Mouse (Mus musculus): ENCODE measurements around the gene Aldh3b3. TPM values are rescaled to one million over a fixed set of nuclear protein-coding genes. Genes with fewer than 3 reads are reported as not detected.
A peak's percentile ranks its signal among the peaks of the same experiment; 100 is the strongest.

Gene Aldh3b3
- polyA plus RNA-seq, 1 experiment from 2014 or later, result not detected

DNA sequence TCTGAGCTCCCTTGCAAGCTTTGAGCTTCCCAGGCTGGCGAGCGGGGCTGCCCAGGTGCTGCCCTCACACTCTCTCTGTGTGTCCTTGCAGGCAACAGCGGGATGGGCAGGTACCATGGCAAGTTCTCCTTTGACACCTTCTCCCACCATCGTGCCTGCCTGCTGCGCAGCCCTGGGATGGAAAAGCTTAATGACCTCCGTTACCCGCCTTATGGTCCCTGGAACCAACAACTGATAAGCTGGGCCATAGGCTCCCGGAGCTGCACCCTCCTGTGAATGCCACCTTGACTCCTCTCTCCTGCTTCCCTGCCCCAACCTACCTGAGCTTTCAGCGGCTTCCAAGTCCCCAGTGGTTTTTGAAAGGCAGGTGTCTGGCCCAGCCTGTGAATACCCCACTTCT is 22.5 kb downstream of the Aldh3b3 start:
- H3K4me3 ChIP-seq (ENCODE audit: low read length), result no peak overlapping the region
- no peaks in the 10 kb centered on the region for H3K36me3 ChIP-seq (ENCODE audit: control insufficient read depth, insufficient read depth)
- no peaks in the 10 kb centered on the region for H3K9me3 ChIP-seq (replicated peaks; ENCODE audit: control insufficient read depth, low read length)
- no peaks in the 10 kb centered on the region for H3K27me3 ChIP-seq (ENCODE audit: control insufficient read depth, insufficient read depth, low read length)
- no peak overlapping the region for H3K4me2 ChIP-seq (ENCODE audit: low read depth, low read length)
- H3K27ac ChIP-seq (ENCODE audit: low read length), result no peak overlapping the region
- no peak overlapping the region for H3K9ac ChIP-seq (ENCODE audit: low read length)
- ATAC-seq (replicated peaks; ENCODE audit: extremely low read depth, insufficient read depth, low FRiP score), result no peak
- WGBS, result 71% methylated on average over 9 of the region's 9 CpGs
- H3K4me1 ChIP-seq (ENCODE audit: control insufficient read depth, insufficient read depth, low read length), result peaks cover 11% of the 10 kb centered on the region

DNA sequence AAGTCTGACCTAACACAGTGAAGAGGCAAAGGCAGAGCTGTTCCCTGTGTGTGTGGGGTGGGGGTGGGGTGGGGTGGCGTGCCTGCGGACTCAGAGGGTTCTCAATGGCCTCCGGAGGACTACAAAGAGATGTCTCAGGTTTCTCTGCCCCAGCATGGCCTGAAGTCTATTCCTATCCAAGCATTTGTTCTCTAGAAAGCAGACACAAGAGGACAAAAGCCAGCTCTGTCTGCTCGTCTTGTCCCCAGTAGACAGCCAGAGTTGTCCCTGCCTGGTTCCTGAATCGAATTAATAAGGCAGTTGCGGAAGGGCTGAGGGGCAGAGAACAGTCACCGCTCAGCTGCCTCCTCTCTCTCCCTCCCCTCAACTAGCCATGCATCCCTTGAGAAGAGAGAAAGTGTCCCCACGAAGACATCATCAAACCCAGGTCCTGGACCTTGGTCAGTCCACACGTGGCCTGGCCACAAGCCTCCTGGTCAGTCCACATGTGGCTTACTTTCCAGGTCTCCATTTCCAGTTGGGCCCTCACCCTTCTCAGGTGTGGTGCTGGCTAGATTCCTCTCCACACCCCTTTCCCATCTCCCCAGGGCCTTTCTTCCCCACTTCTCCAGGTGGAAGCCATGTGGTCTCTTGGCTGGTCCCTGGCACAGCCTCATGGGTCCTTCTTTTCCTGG is 25.2 kb downstream of the Aldh3b3 start:
- Histone ChIP-seq H3K27me3 (ENCODE audit: control insufficient read depth, insufficient read depth, low read length) (no peaks in the 10 kb centered on the region), H3K9me3 (replicated peaks; ENCODE audit: control insufficient read depth, low read length) (no peaks in the 10 kb centered on the region), H3K4me2 (ENCODE audit: low read depth, low read length) (no peak overlapping the region), H3K36me3 (ENCODE audit: control insufficient read depth, insufficient read depth) (0 out of 2 replicates have a peak, but pooled peaks cover 1% of the 10 kb centered on the region), H3K27ac (ENCODE audit: low read length) (no peak overlapping the region), H3K4me3 (ENCODE audit: low read length) (no peak overlapping the region), H3K4me1 (ENCODE audit: control insufficient read depth, insufficient read depth, low read length) (peaks cover 22% of the 10 kb centered on the region), H3K9ac (ENCODE audit: low read length) (no peak overlapping the region)
- ATAC-seq (replicated peaks; ENCODE audit: extremely low read depth, insufficient read depth, low FRiP score), result no peak
- 56% methylated on average over 9 of the region's 9 CpGs for WGBS

DNA sequence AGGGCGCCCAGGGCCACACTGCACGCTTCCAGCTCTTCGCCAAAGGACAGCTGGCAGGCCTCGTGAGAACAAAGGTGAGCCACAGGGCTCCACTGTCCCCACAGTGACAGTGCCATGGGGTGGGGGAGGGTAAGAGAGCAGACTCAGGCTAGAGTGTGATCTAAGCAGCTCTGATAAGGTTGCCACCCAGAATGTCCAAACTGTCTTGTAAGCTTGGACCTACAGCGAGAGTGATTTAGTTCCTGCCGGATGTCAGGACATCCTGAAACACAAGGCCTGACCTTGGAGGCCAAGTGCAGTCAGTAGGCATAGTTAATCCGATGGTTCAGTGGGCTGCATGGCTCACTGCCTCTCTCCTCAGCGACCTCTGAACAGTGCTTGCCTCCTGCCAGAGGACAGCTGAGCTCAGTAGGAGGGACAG is 26.8 kb downstream of the Aldh3b3 start:
- Histone ChIP-seq H3K27ac (ENCODE audit: low read length) (peak overlapping the region; percentile 82), H3K9ac (ENCODE audit: low read length) (no peak overlapping the region), H3K27me3 (ENCODE audit: control insufficient read depth, insufficient read depth, low read length) (no peaks in the 10 kb centered on the region), H3K4me3 (ENCODE audit: low read length) (no peak overlapping the region), H3K36me3 (ENCODE audit: control insufficient read depth, insufficient read depth) (0 out of 2 replicates have a peak, but pooled peaks cover 4% of the 10 kb centered on the region), H3K4me2 (ENCODE audit: low read depth, low read length) (no peak overlapping the region), H3K9me3 (replicated peaks; ENCODE audit: control insufficient read depth, low read length) (no peaks in the 10 kb centered on the region), H3K4me1 (ENCODE audit: control insufficient read depth, insufficient read depth, low read length) (peaks cover 22% of the 10 kb centered on the region)
- WGBS, result 27% methylated on average over 8 of the region's 8 CpGs
- no peak for ATAC-seq (replicated peaks; ENCODE audit: extremely low read depth, insufficient read depth, low FRiP score)

DNA sequence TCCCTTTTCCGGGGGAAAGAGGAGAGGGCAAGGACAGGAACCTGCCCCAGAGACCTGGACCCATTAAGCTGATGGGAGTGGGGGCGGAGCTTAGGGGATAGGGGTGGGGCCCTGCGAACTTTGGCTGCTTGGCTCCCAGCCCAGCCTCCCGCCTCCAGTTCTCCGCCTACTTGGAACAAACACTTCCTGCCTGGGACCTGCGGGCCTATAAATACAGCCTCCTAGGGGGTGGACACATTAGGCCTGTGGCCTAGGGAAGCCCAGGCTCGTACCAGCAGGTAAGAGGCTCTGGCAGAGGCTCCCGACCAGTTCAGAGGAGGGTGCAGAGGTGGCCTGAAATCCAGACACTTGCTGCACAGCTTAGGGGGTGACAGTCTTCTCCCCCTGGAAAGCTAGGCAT is 27.9 kb downstream of the Aldh3b3 start, which contains the start of gene Acy3:
Gene Acy3 (plus strand): TSS at position 237 of the 400 bp plus-strand sequence.
- peak; percentile 74 for ATAC-seq (replicated peaks; ENCODE audit: extremely low read depth, insufficient read depth, low FRiP score)

DNA sequence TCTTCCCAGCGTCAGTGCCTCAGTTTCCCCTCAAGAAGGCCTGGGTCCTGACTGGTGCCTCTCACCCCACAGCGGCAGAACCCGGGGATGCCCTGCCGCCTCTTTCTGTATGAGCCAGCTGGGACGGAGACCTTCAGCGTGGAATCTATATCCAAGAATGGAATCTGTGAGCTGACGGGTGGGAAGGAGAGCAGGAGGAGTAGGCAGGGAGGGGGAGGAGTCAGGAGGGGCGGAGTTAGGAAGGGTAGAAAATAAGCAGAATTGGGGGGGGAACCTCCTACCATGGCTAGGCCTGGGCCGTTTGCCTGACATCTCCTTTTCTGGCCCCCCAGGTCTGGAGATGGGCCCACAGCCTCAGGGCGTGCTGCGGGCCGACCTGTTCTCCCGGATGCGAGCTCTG is 29.6 kb downstream of the Aldh3b3 start:
- Histone ChIP-seq H3K9me3 (replicated peaks; ENCODE audit: control insufficient read depth, low read length) (no peaks in the 10 kb centered on the region), H3K36me3 (ENCODE audit: control insufficient read depth, insufficient read depth) (0 out of 2 replicates have a peak, but pooled peaks cover 4% of the 10 kb centered on the region), H3K9ac (ENCODE audit: low read length) (no peak overlapping the region), H3K4me2 (ENCODE audit: low read depth, low read length) (no peak overlapping the region), H3K4me1 (ENCODE audit: control insufficient read depth, insufficient read depth, low read length) (peaks cover 22% of the 10 kb centered on the region), H3K4me3 (ENCODE audit: low read length) (no peak overlapping the region), H3K27me3 (ENCODE audit: control insufficient read depth, insufficient read depth, low read length) (peaks cover 5% of the 10 kb centered on the region; the same call in 1 of the 2 replicates), H3K27ac (ENCODE audit: low read length) (no peak overlapping the region)
- no peak for ATAC-seq (replicated peaks; ENCODE audit: extremely low read depth, insufficient read depth, low FRiP score)
- 84% methylated on average over 14 of the region's 14 CpGs for WGBS

More for the DNA sequence above, 27.9 kb downstream of the Aldh3b3 start, which contains the start of gene Acy3:
- H3K9me3 ChIP-seq (replicated peaks; ENCODE audit: control insufficient read depth, low read length), result no peaks in the 10 kb centered on the region
- H3K9ac ChIP-seq (ENCODE audit: low read length), result peak within 1 kb of the TSS; percentile 62
- 0 out of 2 replicates have a peak, but pooled peaks cover 4% of the 10 kb centered on the region for H3K36me3 ChIP-seq (ENCODE audit: control insufficient read depth, insufficient read depth)
- H3K4me2 ChIP-seq (ENCODE audit: low read depth, low read length), result peak within 1 kb of the TSS; percentile 41
- 9% methylated on average over 8 of the region's 8 CpGs for WGBS
- no peaks in the 10 kb centered on the region for H3K27me3 ChIP-seq (ENCODE audit: control insufficient read depth, insufficient read depth, low read length)
- H3K4me1 ChIP-seq (ENCODE audit: control insufficient read depth, insufficient read depth, low read length), result peaks cover 22% of the 10 kb centered on the region
- H3K4me3 ChIP-seq (ENCODE audit: low read length), result no peak within 1 kb of the TSS
- peak within 1 kb of the TSS; percentile 82 for H3K27ac ChIP-seq (ENCODE audit: low read length)

DNA sequence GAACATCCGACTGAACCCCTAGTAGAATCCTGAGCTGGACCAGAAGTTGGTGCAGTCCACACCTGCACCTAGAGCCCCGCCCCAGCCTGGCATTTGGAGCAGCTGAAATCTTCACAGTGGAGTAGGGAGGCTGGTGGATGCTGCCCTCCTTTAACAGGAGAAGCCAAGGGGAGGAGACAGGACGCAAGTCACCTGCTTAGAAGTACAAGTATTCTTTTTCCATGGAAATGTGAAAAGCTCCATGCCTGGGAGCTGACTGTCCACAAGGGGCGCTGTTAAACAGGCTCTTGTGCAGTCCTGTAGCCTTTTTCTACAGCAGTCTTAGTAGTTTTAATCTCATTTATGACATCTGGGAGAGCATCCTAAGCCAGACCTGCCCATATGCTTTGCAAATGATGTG is 30.3 kb downstream of the Aldh3b3 start:
- Histone ChIP-seq H3K9ac (ENCODE audit: low read length) (no peak overlapping the region), H3K4me3 (ENCODE audit: low read length) (no peak overlapping the region), H3K4me1 (ENCODE audit: control insufficient read depth, insufficient read depth, low read length) (peaks cover 22% of the 10 kb centered on the region), H3K36me3 (ENCODE audit: control insufficient read depth, insufficient read depth) (0 out of 2 replicates have a peak, but pooled peaks cover 4% of the 10 kb centered on the region), H3K27ac (ENCODE audit: low read length) (no peak overlapping the region), H3K4me2 (ENCODE audit: low read depth, low read length) (no peak overlapping the region), H3K27me3 (ENCODE audit: control insufficient read depth, insufficient read depth, low read length) (peaks cover 5% of the 10 kb centered on the region; the same call in 1 of the 2 replicates), H3K9me3 (replicated peaks; ENCODE audit: control insufficient read depth, low read length) (no peaks in the 10 kb centered on the region)
- 92% methylated on average over 4 of the region's 4 CpGs for WGBS
- ATAC-seq (replicated peaks; ENCODE audit: extremely low read depth, insufficient read depth, low FRiP score), result no peak

DNA sequence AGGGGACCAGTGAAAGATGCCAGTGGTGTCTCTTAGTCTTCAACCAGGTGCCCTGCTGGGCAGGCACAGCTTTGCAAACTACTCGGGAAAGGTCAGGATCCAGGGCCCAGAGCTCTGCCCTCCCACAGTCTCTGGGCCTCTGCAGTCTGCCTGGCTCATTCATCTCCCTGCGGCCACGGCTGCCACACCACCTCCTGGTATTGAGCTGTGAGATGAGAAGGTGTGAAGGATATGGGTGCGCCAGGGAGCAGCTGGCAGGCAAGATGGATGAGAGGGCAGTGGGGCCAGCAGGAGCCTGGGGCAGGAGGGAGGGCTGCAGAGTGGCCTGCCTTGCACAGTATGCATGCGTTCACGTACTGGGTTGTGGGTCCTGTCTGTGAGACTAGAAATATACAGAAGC is 32.4 kb downstream of the Aldh3b3 start:
- Histone ChIP-seq H3K4me3 (ENCODE audit: low read length) (no peak overlapping the region), H3K4me2 (ENCODE audit: low read depth, low read length) (no peak overlapping the region), H3K4me1 (ENCODE audit: control insufficient read depth, insufficient read depth, low read length) (peaks cover 12% of the 10 kb centered on the region), H3K27ac (ENCODE audit: low read length) (no peak overlapping the region), H3K9ac (ENCODE audit: low read length) (no peak overlapping the region), H3K36me3 (ENCODE audit: control insufficient read depth, insufficient read depth) (0 out of 2 replicates have a peak, but pooled peaks cover 4% of the 10 kb centered on the region), H3K27me3 (ENCODE audit: control insufficient read depth, insufficient read depth, low read length) (peaks cover 5% of the 10 kb centered on the region; the same call in 1 of the 2 replicates), H3K9me3 (replicated peaks; ENCODE audit: control insufficient read depth, low read length) (no peaks in the 10 kb centered on the region)
- no peak for ATAC-seq (replicated peaks; ENCODE audit: extremely low read depth, insufficient read depth, low FRiP score)
- 44% methylated on average over 6 of the region's 6 CpGs for WGBS

DNA sequence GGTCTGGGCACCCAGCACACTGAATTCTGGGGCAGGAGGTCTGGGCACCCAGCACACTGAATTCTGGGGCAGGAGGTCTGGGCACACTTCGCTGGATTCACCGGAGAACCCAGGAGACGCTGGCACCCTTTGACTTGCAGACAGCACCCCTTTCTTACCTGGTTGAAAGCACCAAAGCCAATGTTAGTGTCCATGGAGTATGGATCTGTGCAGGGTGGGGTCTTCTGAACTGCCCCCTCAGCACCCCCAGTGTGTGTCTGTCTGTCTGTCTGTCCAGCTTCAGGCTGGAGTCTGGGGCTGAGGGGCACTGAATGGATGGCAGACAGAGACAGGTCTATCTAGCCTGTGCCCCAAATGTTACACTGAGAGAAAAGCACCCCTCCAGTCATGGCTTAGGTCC is 33.1 kb downstream of the Aldh3b3 start:
- Histone ChIP-seq H3K4me3 (ENCODE audit: low read length) (no peak overlapping the region), H3K4me1 (ENCODE audit: control insufficient read depth, insufficient read depth, low read length) (peaks cover 6% of the 10 kb centered on the region), H3K36me3 (ENCODE audit: control insufficient read depth, insufficient read depth) (0 out of 2 replicates have a peak, but pooled peaks cover 4% of the 10 kb centered on the region), H3K4me2 (ENCODE audit: low read depth, low read length) (no peak overlapping the region), H3K27me3 (ENCODE audit: control insufficient read depth, insufficient read depth, low read length) (peaks cover 5% of the 10 kb centered on the region; the same call in 1 of the 2 replicates), H3K27ac (ENCODE audit: low read length) (no peak overlapping the region), H3K9me3 (replicated peaks; ENCODE audit: control insufficient read depth, low read length) (no peaks in the 10 kb centered on the region), H3K9ac (ENCODE audit: low read length) (no peak overlapping the region)
- no peak for ATAC-seq (replicated peaks; ENCODE audit: extremely low read depth, insufficient read depth, low FRiP score)
- 92% methylated on average over 3 of the region's 3 CpGs for WGBS

DNA sequence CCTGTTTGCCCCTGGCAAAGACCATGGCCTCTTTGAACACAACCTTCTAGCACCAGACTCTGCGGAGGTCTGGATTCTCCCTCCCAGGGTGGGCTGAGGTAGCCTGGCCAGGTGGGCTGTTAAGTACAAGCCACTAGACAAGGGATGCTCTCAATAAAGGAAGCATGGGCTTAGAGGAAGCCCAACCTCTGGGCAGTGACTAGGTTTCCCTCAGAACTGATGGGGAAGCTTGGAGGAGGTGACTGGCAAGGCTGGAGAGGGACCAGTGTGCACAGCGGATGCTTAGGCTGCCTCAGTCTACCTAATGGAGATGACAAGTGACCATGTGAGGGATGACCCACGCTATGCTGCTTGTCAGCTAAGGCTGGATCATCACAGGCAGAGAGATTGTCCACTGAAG is 33.5 kb downstream of the Aldh3b3 start:
- Histone ChIP-seq H3K9ac (ENCODE audit: low read length) (no peak overlapping the region), H3K27me3 (ENCODE audit: control insufficient read depth, insufficient read depth, low read length) (peaks cover 5% of the 10 kb centered on the region; the same call in 1 of the 2 replicates), H3K4me3 (ENCODE audit: low read length) (no peak overlapping the region), H3K9me3 (replicated peaks; ENCODE audit: control insufficient read depth, low read length) (no peaks in the 10 kb centered on the region), H3K4me1 (ENCODE audit: control insufficient read depth, insufficient read depth, low read length) (peaks cover 2% of the 10 kb centered on the region), H3K36me3 (ENCODE audit: control insufficient read depth, insufficient read depth) (0 out of 2 replicates have a peak, but pooled peaks cover 4% of the 10 kb centered on the region), H3K27ac (ENCODE audit: low read length) (no peak overlapping the region), H3K4me2 (ENCODE audit: low read depth, low read length) (no peak overlapping the region)
- WGBS, result 86% methylated on average over 3 of the region's 3 CpGs
- no peak for ATAC-seq (replicated peaks; ENCODE audit: extremely low read depth, insufficient read depth, low FRiP score)
